ENCODE assay signal across 16 mouse cellular contexts in the genomic region with DNA sequence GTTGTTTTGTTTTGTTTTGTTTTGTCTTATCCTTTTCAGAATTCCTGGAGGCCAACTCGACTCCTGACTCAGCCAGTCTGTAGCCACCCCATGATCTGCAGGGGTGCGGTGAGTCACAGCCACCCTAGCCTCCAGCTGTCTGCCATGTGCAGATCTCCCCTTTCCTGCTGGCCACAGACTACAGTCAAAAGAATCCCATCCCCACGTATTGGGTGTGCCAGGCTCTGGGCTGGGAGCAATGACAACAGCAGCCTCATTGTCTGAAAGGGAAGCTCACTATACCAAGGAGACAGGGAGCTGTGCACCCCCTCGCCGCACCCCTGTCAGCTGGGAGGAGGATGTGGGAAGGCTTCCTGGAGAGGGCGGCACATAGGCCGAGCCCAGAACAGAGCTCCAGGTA. TPM values are rescaled to one million over a fixed set of nuclear protein-coding genes. Genes with fewer than 3 reads are reported as not detected.
DNase-seq lines count a peak whose midpoint lies in the region; ATAC-seq and TF ChIP-seq lines count a peak whose summit lies in the region.
"Had no signal": no experiment of that assay in that cellular context is flagged by ENCODE, and none has a peak within 500 bp of the region (broad histone marks: within the 10 kb centered on the region; RNA-seq: fewer than 3 reads in every experiment).

No protein-coding gene starts in this region.

- no peaks in the 10 kb centered on the region for H3K9me3 ChIP-seq in forebrain, embryonic 10.5 days
- no peaks in the 10 kb centered on the region for H3K9me3 ChIP-seq in forebrain, embryonic 12.5 days
- no peaks in the 10 kb centered on the region for H3K9me3 ChIP-seq in intestine, embryonic 15.5 days
- H3K9me3 ChIP-seq: embryonic facial prominence, embryonic 15.5 days; limb, embryonic 13.5 days had no signal

- WGBS in forebrain, embryonic 10.5 days, result 63% methylated on average over 7 of the region's 7 CpGs
- WGBS in forebrain, embryonic 12.5 days, result 63% methylated on average over 7 of the region's 7 CpGs
- 69% methylated on average over 7 of the region's 7 CpGs for WGBS in intestine, embryonic 15.5 days

- no peaks in the 10 kb centered on the region for H3K27me3 ChIP-seq in forebrain, embryonic 10.5 days (ENCODE audit: poor library complexity, severe bottlenecking)
- H3K27me3 ChIP-seq in forebrain, embryonic 12.5 days, result no peaks in the 10 kb centered on the region
- no peaks in the 10 kb centered on the region for H3K27me3 ChIP-seq in Patski
- no peaks in the 10 kb centered on the region for H3K27me3 ChIP-seq in intestine, embryonic 15.5 days (replicated peaks)
- H3K27me3 ChIP-seq: embryonic facial prominence, embryonic 15.5 days; limb, embryonic 13.5 days had no signal

- peak overlapping the region; percentile 44; the same call in 1 of the 2 replicates for H3K27ac ChIP-seq in forebrain, embryonic 10.5 days
- no peak overlapping the region for H3K27ac ChIP-seq in forebrain, embryonic 12.5 days
- H3K27ac ChIP-seq in embryonic fibroblast, embryonic 13.5 days (ENCODE audit: insufficient read depth, low read length), result peak overlapping the region; percentile 89
- no peak overlapping the region for H3K27ac ChIP-seq in intestine, embryonic 15.5 days
- H3K27ac ChIP-seq: embryonic facial prominence, embryonic 15.5 days; limb, embryonic 13.5 days had no signal

- H3K9ac ChIP-seq in forebrain, embryonic 12.5 days, result no peak overlapping the region
- H3K9ac ChIP-seq in intestine, embryonic 15.5 days, result no peak overlapping the region
- H3K9ac ChIP-seq: embryonic facial prominence, embryonic 15.5 days; limb, embryonic 13.5 days; liver, postnatal 0 days had no signal

- POLR2A ChIA-PET in Patski (lab: Charles Lee), result interaction anchor here (0.6 to 1.0 kb wide), 3 partner anchors 44 to 59 kb away, joined by 3 to 5 read pairs (median 3); no protein-coding TSS in a partner anchor

- peaks cover 28% of the 10 kb centered on the region for H3K4me1 ChIP-seq in forebrain, embryonic 10.5 days
- no peaks in the 10 kb centered on the region for H3K4me1 ChIP-seq in forebrain, embryonic 12.5 days
- H3K4me1 ChIP-seq in embryonic fibroblast, embryonic 13.5 days (ENCODE audit: control insufficient read depth, insufficient read depth, low read length), result peaks cover 39% of the 10 kb centered on the region
- peaks cover 19% of the 10 kb centered on the region for H3K4me1 ChIP-seq in intestine, embryonic 15.5 days (replicated peaks)

- CTCF ChIA-PET in Patski (lab: Charles Lee), result interaction anchor here (1.0 to 1.2 kb wide), 4 partner anchors 11 to 68 kb away, joined by 3 read pairs; no protein-coding TSS in a partner anchor

- H3K4me3 ChIP-seq in forebrain, embryonic 10.5 days, result no peak overlapping the region
- H3K4me3 ChIP-seq in forebrain, embryonic 12.5 days (replicated peaks), result no peak overlapping the region
- H3K4me3 ChIP-seq in embryonic fibroblast, embryonic 13.5 days (ENCODE audit: insufficient read depth, low read length), result no peak overlapping the region
- H3K4me3 ChIP-seq in intestine, embryonic 15.5 days (replicated peaks), result no peak overlapping the region
- H3K4me3 ChIP-seq: embryonic facial prominence, embryonic 15.5 days; limb, embryonic 13.5 days had no signal

- in situ Hi-C loops in Patski (cut with MboI; ENCODE audit: low pct_unique_long_range_greater_than_20kb), result loop anchor here (5.0 kb wide), 1 partner anchor 41 kb away; no protein-coding TSS in a partner anchor

- no peak for TF ChIP-seq CTCF in Patski (IDR thresholded peaks at IDR 0.05)
- no peak for TF ChIP-seq CTCF in embryonic fibroblast, embryonic 13.5 days (IDR thresholded peaks at IDR 0.05; ENCODE audit: borderline replicate concordance, insufficient read depth, low read length)

- TF ChIP-seq POLR2A in embryonic fibroblast, embryonic 13.5 days (IDR thresholded peaks at IDR 0.05; ENCODE audit: low read depth, low read length), result no peak

- H3K4me2 ChIP-seq in forebrain, embryonic 12.5 days, result no peak overlapping the region
- no peak overlapping the region for H3K4me2 ChIP-seq in intestine, embryonic 15.5 days (replicated peaks)
- H3K4me2 ChIP-seq: embryonic facial prominence, embryonic 15.5 days; limb, embryonic 13.5 days; midbrain, embryonic 11.5 days had no signal

- no peaks in the 10 kb centered on the region for H3K36me3 ChIP-seq in forebrain, embryonic 10.5 days (replicated peaks)
- H3K36me3 ChIP-seq in forebrain, embryonic 12.5 days (replicated peaks), result no peaks in the 10 kb centered on the region
- H3K36me3 ChIP-seq in intestine, embryonic 15.5 days, result no peaks in the 10 kb centered on the region
- H3K36me3 ChIP-seq: embryonic facial prominence, embryonic 15.5 days; limb, embryonic 13.5 days had no signal

- ATAC-seq in forebrain, embryonic 12.5 days (ENCODE audit: low FRiP score), result no peak
- ATAC-seq in Patski, result peak; percentile 72
- ATAC-seq in intestine, embryonic 15.5 days, result no peak
- ATAC-seq in inflammation-experienced regulatory T-cells, adult 6 months, result no peak
- ATAC-seq: liver, postnatal 0 days had no signal

- DNase-seq in forebrain, embryonic 10.5 days (ENCODE audit: extremely low spot score, low spot score), result no peak
- DNase-seq in 3T3-L1 (ENCODE audit: low read depth, low spot score) (peak; percentile 97), Patski (ENCODE audit: low read depth, low spot score) (peak; percentile 91)
- DNase-seq in spleen, postnatal 4 days (ENCODE audit: low spot score in 2 of 2), result no peak
- DNase-seq: heart, adult 18-20 months; heart, postnatal 36 days; kidney, postnatal 4 days; liver, postnatal 0 days; retina, postnatal 1 day had no signal

RNA-seq across cellular contexts. Expression of gene Txn2, which starts 40.5 kb away (rescaled TPM):
- polyA plus RNA-seq in forebrain, embryonic 10.5 days (2016; fragmentation: Nextera tagmentation; extraction: Ambion mirVana), result 288 and 291 TPM in 2 replicates
- 203 and 210 TPM in 2 replicates for polyA plus RNA-seq in forebrain, embryonic 12.5 days (2016; fragmentation: Nextera tagmentation; extraction: Ambion mirVana)
- 181 TPM for polyA plus RNA-seq in Patski (2021)
- 229 and 271 TPM in 2 replicates for polyA plus RNA-seq in embryonic fibroblast, embryonic 13.5 days (2011; ENCODE audit: insufficient read length, low read depth, missing spikeins)
- polyA plus RNA-seq in intestine, embryonic 15.5 days (2015; fragmentation: Nextera tagmentation; extraction: Ambion mirVana), result 314 and 350 TPM in 2 replicates
- 100 to 1,000 TPM; 178 to 243 (median 221) TPM for polyA plus RNA-seq in inflammation-experienced regulatory T-cells, adult 6 months (2017; shearing (Covaris generic))

RNA-seq across cellular contexts. Expression of gene Myh9, which starts 46.3 kb away (rescaled TPM):
- polyA plus RNA-seq in forebrain, embryonic 10.5 days (2016; fragmentation: Nextera tagmentation; extraction: Ambion mirVana), result 35.6 and 36.8 TPM in 2 replicates
- 24.6 and 27.6 TPM in 2 replicates for polyA plus RNA-seq in forebrain, embryonic 12.5 days (2016; fragmentation: Nextera tagmentation; extraction: Ambion mirVana)
- polyA plus RNA-seq in Patski (2021), result 677 TPM
- 718 and 1,071 TPM in 2 replicates for polyA plus RNA-seq in embryonic fibroblast, embryonic 13.5 days (2011; ENCODE audit: insufficient read length, low read depth, missing spikeins)
- polyA plus RNA-seq in intestine, embryonic 15.5 days (2015; fragmentation: Nextera tagmentation; extraction: Ambion mirVana), result 51.6 and 52.9 TPM in 2 replicates
- 100 to 1,000 TPM; 218 to 293 (median 259) TPM for polyA plus RNA-seq in inflammation-experienced regulatory T-cells, adult 6 months (2017; shearing (Covaris generic))

Comparison
In these comparisons a context has a peak if more than half of its experiments do, and no peak if none do; other contexts are left out.
1. H3K27ac ChIP-seq: peak in forebrain, embryonic 10.5 days (single experiment) and embryonic fibroblast, embryonic 13.5 days (single experiment); none in forebrain, embryonic 12.5 days (single experiment) and intestine, embryonic 15.5 days (single experiment).
2. DNase-seq: peak in 3T3-L1 (single experiment) and Patski (single experiment); none in forebrain, embryonic 10.5 days (single experiment) and spleen, postnatal 4 days (0 of 2).